Mouse (Mus musculus): Measurements from ENCODE around the gene Clrn2. TPM values are rescaled to one million over a fixed set of nuclear protein-coding genes. Genes with fewer than 3 reads are reported as not detected.
A peak's percentile ranks its signal among the peaks of the same experiment; 100 is the strongest.
"Not testable (repeated sequence)": the region's sequence is repeated elsewhere in the genome, so short reads cannot be mapped to it uniquely, and the experiment has no call there.

The Clrn2 gene
- total and polyA plus RNA-seq, 2 experiments from 2014 or later, result not detected

DNA sequence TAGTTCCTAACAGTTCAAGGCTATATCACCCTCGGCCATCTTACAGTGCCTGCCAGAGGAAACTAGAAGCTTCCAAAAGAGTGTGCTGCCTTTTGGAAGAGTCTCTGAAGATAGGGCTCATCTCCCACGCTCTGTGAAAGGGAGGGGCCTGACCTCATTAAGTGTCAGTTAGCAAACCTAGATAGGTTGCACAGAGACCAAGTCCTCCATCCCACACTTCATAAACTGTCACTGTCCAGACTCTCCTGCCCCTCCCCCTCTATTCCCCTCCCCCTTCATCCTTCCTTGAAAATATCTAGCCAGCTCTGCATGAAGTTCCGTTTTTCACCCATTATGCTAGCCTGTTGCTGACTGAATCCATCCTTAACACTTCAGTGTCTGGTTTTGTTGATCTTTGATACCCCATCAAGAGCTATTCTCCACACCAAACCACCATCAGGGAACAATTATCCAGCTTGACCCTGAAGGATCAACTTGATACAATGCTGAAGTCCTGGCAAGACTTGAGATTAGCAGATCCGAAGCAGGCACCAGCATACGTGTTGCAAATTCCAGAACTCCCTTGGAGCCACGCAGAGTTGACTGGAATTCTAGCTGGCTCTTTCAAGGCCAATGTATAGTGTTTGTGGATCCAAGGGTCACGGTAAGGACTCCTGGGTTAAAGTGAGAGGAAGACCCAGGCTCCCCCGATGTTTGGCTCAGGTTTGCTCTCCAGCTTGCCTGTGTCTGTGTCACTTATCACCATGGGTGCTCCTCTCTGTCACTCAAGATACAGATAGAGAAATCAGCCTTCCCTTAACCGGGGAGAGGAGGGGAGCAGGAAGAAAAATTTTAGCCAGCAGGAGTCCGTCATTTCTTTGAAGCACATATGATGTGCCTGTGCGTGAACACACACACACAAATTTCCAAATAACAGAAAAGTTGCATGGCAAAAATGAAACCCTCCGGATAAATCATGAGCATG, 31.4 kb upstream of the Clrn2 start:
- Histone ChIP-seq H3K4me3 (ENCODE audit: low read depth, low read length) (no peak overlapping the region), H3K4me2 (ENCODE audit: low read depth, low read length) (no peak overlapping the region), H3K27ac (ENCODE audit: low read depth) (no peak overlapping the region), H3K36me3 (replicated peaks; ENCODE audit: control insufficient read depth, insufficient read depth, low read length) (no peaks in the 10 kb centered on the region), H3K27me3 (ENCODE audit: control insufficient read depth, insufficient read depth, low read length) (no peaks in the 10 kb centered on the region), H3K9ac (replicated peaks; ENCODE audit: low read depth, low read length) (no peak overlapping the region), H3K9me3 (replicated peaks; ENCODE audit: control insufficient read depth, low read length) (no peaks in the 10 kb centered on the region), H3K4me1 (ENCODE audit: control insufficient read depth, insufficient read depth) (no peaks in the 10 kb centered on the region)
- ATAC-seq (ENCODE audit: insufficient read depth, low read depth), result no peak
- no peak for DNase-seq (ENCODE audit: low spot score)
- WGBS, result 41% methylated on average over 12 of the region's 12 CpGs
- TF ChIP-seq CTCF (IDR thresholded peaks at IDR 0.05; ENCODE audit: low read depth), result no peak
- TF ChIP-seq EP300 (IDR thresholded peaks at IDR 0.05; ENCODE audit: low read depth), result no peak

DNA sequence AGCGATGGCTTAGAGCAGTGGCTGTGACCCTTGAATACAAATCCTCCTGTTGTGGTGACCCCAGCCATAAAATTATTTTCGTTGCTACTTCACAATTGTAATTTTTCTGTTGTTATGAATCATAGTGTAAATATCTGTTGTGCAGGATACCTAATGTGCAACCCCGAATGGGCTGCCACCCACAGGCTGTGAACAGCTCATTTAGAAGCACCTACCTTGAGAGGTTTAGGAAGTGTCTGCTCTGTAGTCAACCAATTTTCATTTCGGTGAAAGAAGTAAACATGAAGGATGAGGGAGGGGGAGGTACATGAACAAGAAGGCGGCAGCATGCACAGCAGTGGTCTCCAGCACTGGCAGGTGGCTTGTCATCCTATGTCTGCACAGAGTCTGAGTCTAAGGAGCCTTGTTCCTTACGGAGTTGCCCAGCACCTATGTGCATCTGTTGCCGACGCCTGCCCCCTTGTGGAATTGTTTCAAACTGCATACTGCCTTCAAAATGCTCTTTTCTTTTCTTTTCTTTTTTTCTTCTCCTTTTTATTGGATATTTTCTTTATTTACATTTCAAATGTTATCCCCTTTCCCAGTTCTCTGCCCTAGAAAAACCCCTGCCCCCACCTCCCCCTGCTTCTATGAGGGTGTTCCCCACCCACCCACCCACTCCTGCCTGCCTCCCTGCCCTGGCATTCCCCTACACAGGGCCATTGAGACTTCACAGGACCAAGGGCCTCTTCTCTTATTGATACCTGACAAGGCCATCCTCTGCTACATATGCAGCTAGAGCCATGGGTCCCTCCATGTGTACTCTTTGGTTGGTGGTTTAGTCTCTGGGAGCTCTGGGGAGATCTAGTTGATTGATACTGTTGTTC, 29.3 kb upstream of the Clrn2 start:
- WGBS, result 40% methylated on average over 8 of the region's 8 CpGs
- peak; percentile 17 for DNase-seq (ENCODE audit: low spot score)
- no peak for ATAC-seq (ENCODE audit: insufficient read depth, low read depth)

DNA sequence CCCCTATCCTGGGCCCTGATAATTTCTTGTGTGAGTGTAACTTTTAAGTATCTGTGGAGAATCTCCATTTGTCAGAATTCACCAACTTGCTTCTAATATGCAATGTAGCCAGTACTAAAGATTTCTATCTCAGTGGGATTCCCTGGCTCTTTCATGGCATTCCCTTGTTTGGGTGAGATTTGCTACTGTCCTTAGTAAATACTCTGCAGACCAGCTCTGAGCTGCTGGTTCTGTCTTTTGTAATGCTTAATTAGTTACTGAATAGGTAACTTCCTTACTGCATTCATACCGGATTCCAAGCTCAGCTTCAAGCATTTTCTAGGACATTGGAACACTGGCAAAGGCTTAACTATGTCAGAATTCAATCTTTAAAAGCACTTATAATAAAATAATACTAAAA, 27.8 kb upstream of the Clrn2 start:
- ATAC-seq (ENCODE audit: insufficient read depth, low read depth); H3K9ac ChIP-seq (replicated peaks; ENCODE audit: low read depth, low read length): not testable (repeated sequence)
- WGBS, result 67% methylated on average over 1 of the region's 1 CpGs

More for the DNA sequence above, 29.3 kb upstream of the Clrn2 start:
- Histone ChIP-seq H3K36me3 (replicated peaks; ENCODE audit: control insufficient read depth, insufficient read depth, low read length) (no peaks in the 10 kb centered on the region), H3K27me3 (ENCODE audit: control insufficient read depth, insufficient read depth, low read length) (no peaks in the 10 kb centered on the region), H3K4me3 (ENCODE audit: low read depth, low read length) (no peak overlapping the region), H3K9me3 (replicated peaks; ENCODE audit: control insufficient read depth, low read length) (no peaks in the 10 kb centered on the region), H3K27ac (ENCODE audit: low read depth) (no peak overlapping the region), H3K4me2 (ENCODE audit: low read depth, low read length) (no peak overlapping the region), H3K9ac (replicated peaks; ENCODE audit: low read depth, low read length) (no peak overlapping the region), H3K4me1 (ENCODE audit: control insufficient read depth, insufficient read depth) (no peaks in the 10 kb centered on the region)
- peak; percentile 78 for TF ChIP-seq CTCF (IDR thresholded peaks at IDR 0.05; ENCODE audit: low read depth)
- no peak for TF ChIP-seq EP300 (IDR thresholded peaks at IDR 0.05; ENCODE audit: low read depth)

DNA sequence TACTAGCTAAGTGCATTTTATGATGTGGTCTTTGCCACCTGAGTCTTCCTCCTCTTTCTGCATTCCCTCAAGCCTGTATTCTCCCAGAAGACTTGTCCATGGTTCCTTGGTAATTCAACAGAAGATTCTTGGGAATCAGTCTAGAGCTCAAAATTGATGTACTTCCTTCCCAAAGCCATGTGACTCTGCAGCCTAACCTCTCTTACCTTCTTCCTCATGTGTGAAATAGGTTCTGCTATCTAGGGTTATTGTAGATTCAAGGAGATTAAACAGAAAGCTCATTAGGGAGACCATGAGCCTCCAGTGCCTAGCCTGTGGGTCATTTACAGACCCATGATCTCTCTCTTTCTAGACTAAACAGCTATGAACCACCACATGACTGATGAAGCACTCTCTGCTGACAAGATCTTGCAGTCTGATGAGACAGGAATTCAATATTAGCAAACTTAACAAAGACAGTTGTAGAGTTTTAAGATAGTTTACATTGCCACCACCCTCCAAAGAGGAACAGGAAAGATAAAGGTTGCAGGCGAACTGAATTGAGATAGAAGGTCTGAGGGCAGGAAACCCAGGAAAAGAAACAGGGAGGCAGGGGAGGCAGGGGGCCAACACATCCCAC, 27.0 kb upstream of the Clrn2 start:
- no peaks in the 10 kb centered on the region for H3K9me3 ChIP-seq (replicated peaks; ENCODE audit: control insufficient read depth, low read length)
- no peak overlapping the region for H3K4me3 ChIP-seq (ENCODE audit: low read depth, low read length)
- no peaks in the 10 kb centered on the region for H3K27me3 ChIP-seq (ENCODE audit: control insufficient read depth, insufficient read depth, low read length)
- ATAC-seq (ENCODE audit: insufficient read depth, low read depth) (no peak), DNase-seq (ENCODE audit: low spot score) (no peak)
- TF ChIP-seq EP300 (IDR thresholded peaks at IDR 0.05; ENCODE audit: low read depth) (no peak), CTCF (IDR thresholded peaks at IDR 0.05; ENCODE audit: low read depth) (no peak)
- WGBS, result 46% methylated on average over 1 of the region's 1 CpGs
- H3K27ac ChIP-seq (ENCODE audit: low read depth), result no peak overlapping the region
- no peak overlapping the region for H3K9ac ChIP-seq (replicated peaks; ENCODE audit: low read depth, low read length)
- no peak overlapping the region for H3K4me2 ChIP-seq (ENCODE audit: low read depth, low read length)
- no peaks in the 10 kb centered on the region for H3K36me3 ChIP-seq (replicated peaks; ENCODE audit: control insufficient read depth, insufficient read depth, low read length)
- H3K4me1 ChIP-seq (ENCODE audit: control insufficient read depth, insufficient read depth), result no peaks in the 10 kb centered on the region

More for the DNA sequence above, 27.8 kb upstream of the Clrn2 start:
- not testable (repeated sequence) for DNase-seq (ENCODE audit: low spot score); H3K4me1 ChIP-seq (ENCODE audit: control insufficient read depth, insufficient read depth); H3K36me3 ChIP-seq (replicated peaks; ENCODE audit: control insufficient read depth, insufficient read depth, low read length); H3K9me3 ChIP-seq (replicated peaks; ENCODE audit: control insufficient read depth, low read length); H3K27ac ChIP-seq (ENCODE audit: low read depth); H3K4me3 ChIP-seq (ENCODE audit: low read depth, low read length); H3K4me2 ChIP-seq (ENCODE audit: low read depth, low read length); H3K27me3 ChIP-seq (ENCODE audit: control insufficient read depth, insufficient read depth, low read length)

DNA sequence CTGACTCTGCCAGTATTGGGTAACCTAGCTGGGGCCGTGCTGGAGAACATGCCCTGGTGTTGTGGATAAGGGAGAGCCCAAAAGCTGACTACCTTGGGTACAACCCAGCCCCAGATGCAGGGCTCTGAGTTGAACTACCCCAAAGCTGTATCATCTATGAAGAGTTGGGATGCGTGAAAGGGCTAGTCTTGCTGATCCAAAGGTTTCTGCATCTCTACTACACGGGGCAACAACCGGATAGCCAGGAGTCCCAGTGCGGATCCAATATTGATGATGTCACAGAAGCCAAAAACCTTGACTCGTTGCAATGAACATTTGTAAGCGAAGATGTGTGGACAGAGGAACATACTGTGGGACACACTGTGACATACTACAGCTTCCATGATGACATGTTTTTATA, 25.7 kb upstream of the Clrn2 start:
- Histone ChIP-seq H3K27me3 (ENCODE audit: control insufficient read depth, insufficient read depth, low read length) (no peaks in the 10 kb centered on the region), H3K9me3 (replicated peaks; ENCODE audit: control insufficient read depth, low read length) (no peaks in the 10 kb centered on the region), H3K9ac (replicated peaks; ENCODE audit: low read depth, low read length) (no peak overlapping the region), H3K4me1 (ENCODE audit: control insufficient read depth, insufficient read depth) (no peaks in the 10 kb centered on the region), H3K36me3 (replicated peaks; ENCODE audit: control insufficient read depth, insufficient read depth, low read length) (peaks cover 3% of the 10 kb centered on the region; the same call in 1 of the 2 replicates), H3K4me3 (ENCODE audit: low read depth, low read length) (no peak overlapping the region), H3K27ac (ENCODE audit: low read depth) (no peak overlapping the region), H3K4me2 (ENCODE audit: low read depth, low read length) (no peak overlapping the region)
- no peak for ATAC-seq (ENCODE audit: insufficient read depth, low read depth)
- TF ChIP-seq EP300 (IDR thresholded peaks at IDR 0.05; ENCODE audit: low read depth), result no peak
- DNase-seq (ENCODE audit: low spot score), result no peak
- WGBS, result 90% methylated on average over 7 of the region's 7 CpGs

Data from heart, postnatal 0 days (tissue).